Mouse (Mus musculus) inflammation-experienced regulatory T-cells, adult 6 months (primary cell): ENCODE results near the gene Tomt. TPM values are rescaled to one million over a fixed set of nuclear protein-coding genes. Genes with fewer than 3 reads are reported as not detected.

Experiments
- ATAC-seq: one replicate; pipeline ENCODE4 v1.8.0; 2017
- polyA plus RNA-seq, 3 experiments: library from polyadenylated mRNA; unstranded; fragments of 100-300 nt; shearing (Covaris generic); gene quantifications; one replicate each; pipeline ENCODE4 v1.2.1; 2017

The Tomt gene
- polyA plus RNA-seq, 3 experiments from 2014 or later: 0.26 to 0.83 TPM; not detected in 1

- no peak for ATAC-seq
Measured at GRCm38 (mm10) chr7:101853816-101854215, 52.3 kb downstream of the Tomt start.

- no peak for ATAC-seq
Measured at GRCm38 (mm10) chr7:101852846-101853245, 53.3 kb downstream of the Tomt start.

GRCm38 (mm10) chr7:101851689-101852088, 54.5 kb downstream of the Tomt start:
- ATAC-seq: no peak

Other genes with a start within 250 kb of the Tomt start
- gene Clpb, start 242.7 kb downstream of the Tomt start, polyA plus RNA-seq: 10 to 100 TPM in 2 of 3 experiments, 1 to 10 TPM in 1; 9.1 to 12.4 (median 10.7) TPM
- not detected for gene Phox2a, start 88.0 kb downstream of the Tomt start, polyA plus RNA-seq
- gene Inppl1, start 68.1 kb downstream of the Tomt start, polyA plus RNA-seq: 1 to 10 TPM; 2.2 to 5.1 (median 4.0) TPM
- gene Folr2, start 49.2 kb downstream of the Tomt start, polyA plus RNA-seq: not detected
- 10 to 100 TPM; 43.6 to 59.7 (median 52.5) TPM for gene Anapc15, start 42.6 kb downstream of the Tomt start, polyA plus RNA-seq
- gene Folr1, start 35.6 kb downstream of the Tomt start, polyA plus RNA-seq: not detected
- gene Lamtor1, start 455 bp downstream of the Tomt start, polyA plus RNA-seq: 100 to 1,000 TPM in 2 of 3 experiments, 10 to 100 TPM in 1; 96.6 to 125 (median 118) TPM
- 1 to 10 TPM; 1.4 to 6.2 (median 4.0) TPM for gene Lrrc51, start 27.5 kb upstream of the Tomt start, polyA plus RNA-seq
- 10 to 100 TPM; 66.2 to 75.4 (median 71.3) TPM for gene Numa1, start 27.8 kb upstream of the Tomt start, polyA plus RNA-seq
- gene Il18bp, start 112.3 kb upstream of the Tomt start, polyA plus RNA-seq: 1 to 10 TPM; 5.8 to 7.4 (median 5.9) TPM
- gene Rnf121, start 159.1 kb upstream of the Tomt start, polyA plus RNA-seq: 10 to 100 TPM; 23.2 to 32.3 (median 28.7) TPM
- gene Xndc1, start 159.2 kb upstream of the Tomt start, polyA plus RNA-seq: 10 to 100 TPM; 17.6 to 31.1 (median 20.3) TPM
- gene Xntrpc, start 159.4 kb upstream of the Tomt start, polyA plus RNA-seq: under 1 TPM; 0.24 to 0.93 (median 0.51) TPM
- under 1 TPM in 1 of 3 experiments, not detected in 2; 0.15 TPM for gene Trpc2, start 176.8 kb upstream of the Tomt start, polyA plus RNA-seq
- not detected for gene Art1, start 195.4 kb upstream of the Tomt start, polyA plus RNA-seq
- gene Art5, start 203.1 kb upstream of the Tomt start, polyA plus RNA-seq: under 1 TPM in 1 of 3 experiments, not detected in 2; 0.51 TPM
- not detected for gene Chrna10, start 210.5 kb upstream of the Tomt start, polyA plus RNA-seq